Mouse (Mus musculus): ENCODE results near the gene Npcd. TPM values are rescaled to one million over a fixed set of nuclear protein-coding genes. Genes with fewer than 3 reads are reported as not detected.
A peak's percentile ranks its signal among the peaks of the same experiment; 100 is the strongest.

The Npcd gene
- polyA plus RNA-seq, 1 experiment, result 1.7 TPM

- peak in 1 of 2 experiments; percentile 26 for DNase-seq
- Histone ChIP-seq H3K27me3 (ENCODE audit: control insufficient read depth, insufficient read depth, low read length) (no peaks in the 10 kb centered on the region), H3K4me3 (replicated peaks; ENCODE audit: insufficient read depth, low read depth, low read length) (no peak overlapping the region), H3K27ac (ENCODE audit: insufficient read depth, low read length) (peak overlapping the region; percentile 36; the same call in 1 of the 2 replicates), H3K4me1 (ENCODE audit: control insufficient read depth, insufficient read depth, low read length) (peaks cover 70% of the 10 kb centered on the region)
- WGBS, result 46% methylated on average over 10 of the region's 10 CpGs
- TF ChIP-seq POLR2A (IDR thresholded peaks at IDR 0.05; ENCODE audit: borderline replicate concordance, insufficient read depth, low read length) (no peak), CTCF (IDR thresholded peaks at IDR 0.05; ENCODE audit: borderline replicate concordance, insufficient read depth, low read depth, low read length) (no peak)
Measured at GRCm38 (mm10) chr15:79798591-79798990, 35.4 kb downstream of the Npcd start.

- no peaks in the 10 kb centered on the region for H3K27me3 ChIP-seq (ENCODE audit: control insufficient read depth, insufficient read depth, low read length)
- peak; percentile 55 to 56 for DNase-seq
- H3K27ac ChIP-seq (ENCODE audit: insufficient read depth, low read length), result peak overlapping the region; percentile 36; the same call in 1 of the 2 replicates
- H3K4me1 ChIP-seq (ENCODE audit: control insufficient read depth, insufficient read depth, low read length), result peaks cover 76% of the 10 kb centered on the region
- TF ChIP-seq POLR2A (IDR thresholded peaks at IDR 0.05; ENCODE audit: borderline replicate concordance, insufficient read depth, low read length) (no peak), CTCF (IDR thresholded peaks at IDR 0.05; ENCODE audit: borderline replicate concordance, insufficient read depth, low read depth, low read length) (no peak)
- 12% methylated on average over 8 of the region's 8 CpGs for WGBS
- no peak overlapping the region for H3K4me3 ChIP-seq (replicated peaks; ENCODE audit: insufficient read depth, low read depth, low read length)
Measured at GRCm38 (mm10) chr15:79797680-79798079, 36.4 kb downstream of the Npcd start.

GRCm38 (mm10) chr15:79797096-79797495 is 36.9 kb downstream of the Npcd start:
- 39% methylated on average over 7 of the region's 7 CpGs for WGBS
- Histone ChIP-seq H3K4me1 (ENCODE audit: control insufficient read depth, insufficient read depth, low read length) (peaks cover 79% of the 10 kb centered on the region), H3K27me3 (ENCODE audit: control insufficient read depth, insufficient read depth, low read length) (no peaks in the 10 kb centered on the region), H3K27ac (ENCODE audit: insufficient read depth, low read length) (peak overlapping the region; percentile 10; the same call in 1 of the 2 replicates), H3K4me3 (replicated peaks; ENCODE audit: insufficient read depth, low read depth, low read length) (no peak overlapping the region)
- TF ChIP-seq POLR2A (IDR thresholded peaks at IDR 0.05; ENCODE audit: borderline replicate concordance, insufficient read depth, low read length), result no peak
- no peak for TF ChIP-seq CTCF (IDR thresholded peaks at IDR 0.05; ENCODE audit: borderline replicate concordance, insufficient read depth, low read depth, low read length)
- DNase-seq, result no peak

GRCm38 (mm10) chr15:79796256-79796655 is 37.8 kb downstream of the Npcd start:
- TF ChIP-seq POLR2A (IDR thresholded peaks at IDR 0.05; ENCODE audit: borderline replicate concordance, insufficient read depth, low read length) (no peak), CTCF (IDR thresholded peaks at IDR 0.05; ENCODE audit: borderline replicate concordance, insufficient read depth, low read depth, low read length) (no peak)
- Histone ChIP-seq H3K27me3 (ENCODE audit: control insufficient read depth, insufficient read depth, low read length) (no peaks in the 10 kb centered on the region), H3K4me1 (ENCODE audit: control insufficient read depth, insufficient read depth, low read length) (peaks cover 79% of the 10 kb centered on the region), H3K4me3 (replicated peaks; ENCODE audit: insufficient read depth, low read depth, low read length) (no peak overlapping the region), H3K27ac (ENCODE audit: insufficient read depth, low read length) (no peak overlapping the region)
- DNase-seq, result no peak
- WGBS, result 18% methylated on average over 12 of the region's 12 CpGs

GRCm38 (mm10) chr15:79794173-79794572 is 39.9 kb downstream of the Npcd start:
- no peaks in the 10 kb centered on the region for H3K27me3 ChIP-seq (ENCODE audit: control insufficient read depth, insufficient read depth, low read length)

GRCm38 (mm10) chr15:79793076-79793475 is 41.0 kb downstream of the Npcd start:
- H3K4me3 ChIP-seq (replicated peaks; ENCODE audit: insufficient read depth, low read depth, low read length), result no peak overlapping the region
- H3K27me3 ChIP-seq (ENCODE audit: control insufficient read depth, insufficient read depth, low read length), result no peaks in the 10 kb centered on the region
- peaks cover 72% of the 10 kb centered on the region for H3K4me1 ChIP-seq (ENCODE audit: control insufficient read depth, insufficient read depth, low read length)
- DNase-seq, result no peak
- TF ChIP-seq POLR2A (IDR thresholded peaks at IDR 0.05; ENCODE audit: borderline replicate concordance, insufficient read depth, low read length) (no peak), CTCF (IDR thresholded peaks at IDR 0.05; ENCODE audit: borderline replicate concordance, insufficient read depth, low read depth, low read length) (no peak)
- no peak overlapping the region for H3K27ac ChIP-seq (ENCODE audit: insufficient read depth, low read length)
- WGBS, result 92% methylated on average over 9 of the region's 9 CpGs

More at GRCm38 (mm10) chr15:79794173-79794572, 39.9 kb downstream of the Npcd start:
- H3K4me1 ChIP-seq (ENCODE audit: control insufficient read depth, insufficient read depth, low read length), result peaks cover 81% of the 10 kb centered on the region
- peak in 1 of 2 experiments; percentile 34 for DNase-seq
- WGBS, result 23% methylated on average over 20 of the region's 20 CpGs
- TF ChIP-seq POLR2A (IDR thresholded peaks at IDR 0.05; ENCODE audit: borderline replicate concordance, insufficient read depth, low read length), result no peak
- no peak for TF ChIP-seq CTCF (IDR thresholded peaks at IDR 0.05; ENCODE audit: borderline replicate concordance, insufficient read depth, low read depth, low read length)
- H3K4me3 ChIP-seq (replicated peaks; ENCODE audit: insufficient read depth, low read depth, low read length), result no peak overlapping the region
- H3K27ac ChIP-seq (ENCODE audit: insufficient read depth, low read length), result 0 out of 2 replicates have a peak overlapping the region, but pooled peaks have one; percentile 2

- 37% methylated on average over 19 of the region's 19 CpGs for WGBS
- Histone ChIP-seq H3K27me3 (ENCODE audit: control insufficient read depth, insufficient read depth, low read length) (no peaks in the 10 kb centered on the region), H3K4me1 (ENCODE audit: control insufficient read depth, insufficient read depth, low read length) (peaks cover 65% of the 10 kb centered on the region), H3K4me3 (replicated peaks; ENCODE audit: insufficient read depth, low read depth, low read length) (no peak overlapping the region), H3K27ac (ENCODE audit: insufficient read depth, low read length) (no peak overlapping the region)
- DNase-seq, result peak; percentile 47 to 58
- TF ChIP-seq CTCF (IDR thresholded peaks at IDR 0.05; ENCODE audit: borderline replicate concordance, insufficient read depth, low read depth, low read length), result no peak
- TF ChIP-seq POLR2A (IDR thresholded peaks at IDR 0.05; ENCODE audit: borderline replicate concordance, insufficient read depth, low read length), result no peak
Measured at GRCm38 (mm10) chr15:79792455-79792854, 41.6 kb downstream of the Npcd start.

GRCm38 (mm10) chr15:79791502-79791901 is 42.5 kb downstream of the Npcd start:
- Histone ChIP-seq H3K27me3 (ENCODE audit: control insufficient read depth, insufficient read depth, low read length) (no peaks in the 10 kb centered on the region), H3K4me3 (replicated peaks; ENCODE audit: insufficient read depth, low read depth, low read length) (no peak overlapping the region), H3K27ac (ENCODE audit: insufficient read depth, low read length) (no peak overlapping the region; the same call in 1 of the 2 replicates), H3K4me1 (ENCODE audit: control insufficient read depth, insufficient read depth, low read length) (peaks cover 63% of the 10 kb centered on the region)
- TF ChIP-seq CTCF (IDR thresholded peaks at IDR 0.05; ENCODE audit: borderline replicate concordance, insufficient read depth, low read depth, low read length) (no peak), POLR2A (IDR thresholded peaks at IDR 0.05; ENCODE audit: borderline replicate concordance, insufficient read depth, low read length) (no peak)
- 35% methylated on average over 12 of the region's 12 CpGs for WGBS
- peak in 1 of 2 experiments; percentile 32 for DNase-seq
